Mouse (Mus musculus) megakaryocyte, adult 5-6 weeks (primary cell): ENCODE results near the gene Bdkrb2. TPM values are rescaled to one million over a fixed set of nuclear protein-coding genes. Genes with fewer than 3 reads are reported as not detected.

ENCODE experiments used
- ATAC-seq: 2 replicates; pipeline ENCODE4 v1.8.0; 2016; ENCODE audit warnings: mild to moderate bottlenecking, inconsistent platforms; ENCODE audit not compliant: poor library complexity, severe bottlenecking
- total RNA-seq, 2 experiments: library from RNA; stranded (forward) in 1 of 2; stranded (reverse) in 1 of 2; fragments of 153-499, 151-499 nt in 1 of 2; fragments of 221-1000, 200-1000 nt in 1 of 2; gene quantifications; 2 replicates each; pipeline versions ENCODE4 v1.2.3 to v1.2.4; 2015 to 2017

Gene Bdkrb2
- total RNA-seq, 2 experiments from 2014 or later, result not detected

DNA sequence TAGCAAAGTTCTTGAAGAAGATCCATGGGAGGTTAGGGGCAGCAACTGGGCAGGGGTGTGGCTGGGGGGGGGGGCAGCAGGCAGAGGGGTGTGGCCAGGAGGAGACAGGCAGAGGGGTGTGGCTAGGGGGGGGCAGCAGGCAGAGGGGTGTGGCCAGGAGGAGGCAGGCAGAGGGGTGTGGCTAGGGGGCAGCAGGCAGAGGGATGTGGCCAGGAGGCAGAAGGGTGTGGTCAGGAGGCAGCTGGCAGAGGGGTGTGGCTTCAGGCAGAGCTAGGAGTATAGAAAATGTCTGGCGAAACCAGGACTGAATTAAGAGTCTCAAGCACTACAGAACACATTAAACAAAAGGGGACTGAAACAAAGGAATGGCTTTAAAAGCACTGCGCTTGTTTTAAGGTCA, 20.5 kb downstream of the Bdkrb2 start:
- ATAC-seq, result peak; percentile 85

DNA sequence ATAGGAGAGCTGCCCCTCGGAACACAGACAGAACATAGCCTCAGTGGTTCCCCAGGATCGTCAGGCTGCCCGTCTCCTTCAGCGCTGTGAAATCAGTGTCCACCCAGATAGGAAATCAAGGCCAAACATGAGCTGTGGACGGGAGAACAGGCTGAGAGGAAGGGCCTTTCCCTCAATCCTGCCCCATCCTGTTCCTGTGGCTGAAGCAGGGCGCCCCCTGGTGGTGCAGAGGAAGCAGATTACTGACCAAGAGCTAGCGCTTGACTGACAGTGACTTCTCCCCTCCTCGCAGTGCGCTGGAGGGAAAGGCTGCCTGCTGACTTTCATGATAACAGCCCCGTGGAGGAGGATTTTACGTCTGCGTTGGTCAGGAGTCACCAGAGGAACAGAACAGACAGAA, 21.8 kb downstream of the Bdkrb2 start:
- ATAC-seq, result peak; percentile 80

DNA sequence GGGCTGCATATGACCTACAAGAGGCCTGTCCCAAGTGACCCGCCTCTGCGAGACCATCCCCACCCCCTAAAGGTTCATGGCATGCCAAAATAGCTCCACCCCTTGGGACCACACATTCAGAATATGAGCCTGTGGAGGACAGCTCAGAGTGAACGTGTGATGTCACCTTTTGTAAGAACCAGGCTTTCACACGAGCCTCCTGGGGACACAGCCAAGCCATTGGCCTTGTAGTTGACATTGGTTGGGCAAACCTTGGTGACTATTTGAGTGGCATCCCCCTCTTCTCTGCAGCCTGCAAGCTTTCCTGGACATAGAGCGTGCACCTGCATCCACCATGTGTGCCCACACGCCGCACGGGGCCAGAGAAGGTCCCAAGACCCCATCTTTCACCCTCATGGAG, 24.5 kb downstream of the Bdkrb2 start:
- ATAC-seq, result no peak

DNA sequence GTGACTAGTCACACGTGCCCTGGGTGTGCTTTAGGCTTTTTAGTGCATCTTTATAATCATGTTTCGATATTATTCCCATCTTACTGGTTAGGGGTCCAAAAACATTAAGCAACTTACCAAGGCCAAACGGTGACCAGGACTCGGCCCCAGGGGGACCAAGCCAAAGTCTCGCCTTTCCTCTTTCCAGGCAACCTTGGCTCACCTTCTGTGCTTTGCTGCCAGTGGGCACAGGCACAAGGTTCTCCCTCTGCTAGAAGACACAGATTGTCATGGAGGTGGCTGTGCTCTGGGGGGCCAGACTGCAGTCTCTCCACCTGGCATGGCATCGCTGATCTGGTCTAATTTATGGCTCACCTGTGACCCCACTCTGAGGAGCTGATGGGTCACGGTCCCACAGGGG, 27.8 kb downstream of the Bdkrb2 start:
- no peak for ATAC-seq

DNA sequence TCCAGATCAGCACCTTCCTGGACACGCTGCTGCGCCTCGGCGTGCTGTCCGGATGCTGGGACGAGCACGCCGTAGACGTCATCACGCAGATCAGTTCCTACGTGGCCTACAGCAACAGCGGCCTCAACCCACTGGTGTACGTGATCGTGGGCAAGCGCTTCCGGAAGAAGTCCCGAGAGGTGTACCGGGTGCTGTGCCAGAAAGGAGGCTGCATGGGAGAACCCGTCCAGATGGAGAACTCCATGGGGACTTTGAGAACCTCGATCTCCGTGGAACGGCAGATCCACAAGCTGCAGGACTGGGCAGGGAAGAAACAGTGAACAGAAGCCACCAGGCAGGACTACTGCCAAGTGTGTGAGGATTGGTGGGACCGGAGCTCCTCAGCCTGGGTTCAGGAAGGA, 29.3 kb downstream of the Bdkrb2 start:
- no peak for ATAC-seq

DNA sequence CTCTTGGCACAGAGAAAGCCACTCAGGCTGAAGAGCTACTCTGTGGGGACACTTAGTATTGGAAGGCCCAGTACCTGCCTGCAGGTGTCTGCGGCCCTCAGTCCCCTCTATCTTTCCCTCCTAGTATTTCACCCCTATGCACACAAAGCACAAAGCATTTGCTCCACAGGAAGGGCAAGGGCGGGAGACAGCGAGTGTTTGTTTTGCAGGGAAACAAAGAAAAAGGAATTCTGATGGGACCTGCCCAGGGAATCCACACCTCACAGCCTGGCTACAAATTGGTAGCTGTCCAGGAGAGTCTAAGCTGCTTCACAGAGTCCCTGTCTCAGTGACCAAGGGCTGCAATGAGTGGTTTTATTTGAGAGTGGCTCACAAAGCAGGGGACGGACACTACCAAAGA, 30.4 kb downstream of the Bdkrb2 start:
- ATAC-seq, result no peak

DNA sequence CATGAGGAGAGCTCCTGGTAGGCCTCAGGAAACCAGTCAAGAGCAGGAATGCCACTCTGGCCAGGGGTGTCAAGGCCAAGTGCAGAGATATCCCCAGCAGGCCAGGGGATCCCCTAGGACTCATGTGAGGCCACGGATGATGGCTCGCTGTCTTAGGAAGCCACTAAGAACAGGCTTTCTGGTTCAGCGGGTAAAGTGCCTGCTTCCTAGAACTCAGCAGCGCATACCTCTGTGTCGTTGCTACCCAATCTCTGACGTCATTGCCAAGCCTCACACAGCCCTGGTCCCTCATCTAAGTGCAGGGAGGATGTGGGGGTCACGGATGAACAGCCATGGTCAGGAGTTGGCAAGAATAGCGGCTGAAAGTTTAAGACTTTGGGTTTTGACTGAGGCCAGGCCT, 34.1 kb downstream of the Bdkrb2 start:
- ATAC-seq, result no peak

DNA sequence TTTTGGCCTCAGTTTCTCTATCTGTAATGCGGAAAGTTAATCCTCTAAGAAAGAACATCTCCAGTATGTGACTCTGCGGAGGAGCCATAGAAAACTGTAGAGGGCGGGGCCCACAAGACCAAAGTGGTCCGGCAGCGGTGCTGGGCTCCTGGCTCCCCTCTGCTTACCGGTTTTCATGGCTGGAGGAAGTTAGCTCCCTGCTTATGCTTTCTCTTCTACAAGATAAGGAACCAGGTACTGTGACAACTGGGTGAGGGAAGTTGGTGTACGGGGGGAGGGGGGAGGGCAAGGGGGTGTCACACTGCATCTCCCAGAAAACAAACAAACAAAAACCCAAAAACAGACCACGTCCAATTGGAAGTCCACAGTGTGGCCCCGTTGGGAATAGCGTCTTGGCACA, 35.5 kb downstream of the Bdkrb2 start:
- peak; percentile 69 for ATAC-seq

DNA sequence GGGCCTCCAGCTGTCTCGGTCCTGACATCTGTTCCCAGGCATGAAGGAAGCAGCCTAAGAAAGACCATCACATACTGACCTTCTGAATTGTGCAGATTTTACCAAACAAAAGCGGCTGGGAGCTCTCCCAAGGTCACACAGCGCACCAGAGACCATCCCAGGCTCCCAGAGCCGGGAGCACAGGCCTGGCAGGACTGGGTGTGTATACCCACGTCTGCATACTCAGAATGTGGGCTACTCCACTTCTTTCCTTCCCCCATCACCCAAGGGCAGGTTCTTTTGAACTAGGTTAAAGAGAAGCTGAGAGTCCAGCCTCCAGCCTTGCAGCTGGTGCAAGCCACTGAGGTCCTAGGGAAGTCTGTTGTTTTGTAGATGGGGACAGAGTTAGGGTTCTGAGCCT, 36.1 kb downstream of the Bdkrb2 start:
- ATAC-seq, result no peak

DNA sequence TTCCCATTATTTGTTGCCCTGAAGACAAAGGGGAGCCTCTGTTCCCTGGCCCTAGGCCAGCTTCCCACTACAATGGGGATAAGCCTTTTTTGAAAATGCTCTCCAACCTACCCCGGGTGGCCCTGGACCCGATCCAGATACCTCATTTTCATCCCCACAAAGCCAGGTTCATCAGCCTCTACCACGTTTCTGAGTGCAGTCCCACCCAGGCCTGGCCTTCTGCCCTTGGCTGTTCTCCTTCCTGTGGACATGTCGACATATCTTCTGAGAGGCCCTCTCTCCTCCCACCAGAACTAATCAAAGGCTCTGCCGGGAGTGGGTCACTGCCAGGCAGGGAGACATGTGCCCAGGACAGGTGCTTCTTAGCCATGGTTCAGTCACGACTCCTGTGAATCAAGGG, 38.6 kb downstream of the Bdkrb2 start:
- no peak for ATAC-seq

DNA sequence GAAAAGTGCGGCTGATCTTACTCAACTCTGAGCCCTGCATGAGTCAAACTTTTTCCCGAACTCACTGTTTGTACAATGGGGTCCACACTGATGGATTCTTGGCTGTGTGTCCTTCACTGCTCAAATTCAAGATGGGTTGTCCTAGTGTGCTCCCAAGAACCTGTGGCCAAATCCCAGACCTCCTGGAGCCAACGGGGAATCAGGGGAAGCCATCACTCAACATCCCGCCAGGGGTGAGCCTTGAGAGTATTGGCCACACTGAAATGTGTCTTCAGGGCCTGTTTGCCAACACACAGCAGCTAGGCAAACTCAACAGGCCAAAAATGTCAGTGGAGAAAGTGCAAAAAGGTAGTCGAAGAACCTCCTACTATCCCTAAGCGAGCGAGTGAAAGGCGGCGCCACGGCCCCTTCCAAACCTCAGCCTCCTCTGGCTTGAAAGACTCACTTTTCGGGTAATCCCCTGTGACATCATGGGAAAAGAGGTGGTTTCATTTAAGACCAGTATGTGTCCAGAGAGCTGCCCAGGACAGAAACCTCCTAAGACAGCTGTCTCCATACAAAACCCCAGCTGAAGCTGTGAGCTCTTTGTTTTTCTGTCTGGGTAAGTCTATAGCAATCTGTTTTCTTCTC, 39.7 kb downstream of the Bdkrb2 start, which contains the start of gene Bdkrb1:
Gene Bdkrb1, plus strand, starts transcription at position 505 of the 630 bp plus-strand sequence.
- no peak for ATAC-seq

DNA sequence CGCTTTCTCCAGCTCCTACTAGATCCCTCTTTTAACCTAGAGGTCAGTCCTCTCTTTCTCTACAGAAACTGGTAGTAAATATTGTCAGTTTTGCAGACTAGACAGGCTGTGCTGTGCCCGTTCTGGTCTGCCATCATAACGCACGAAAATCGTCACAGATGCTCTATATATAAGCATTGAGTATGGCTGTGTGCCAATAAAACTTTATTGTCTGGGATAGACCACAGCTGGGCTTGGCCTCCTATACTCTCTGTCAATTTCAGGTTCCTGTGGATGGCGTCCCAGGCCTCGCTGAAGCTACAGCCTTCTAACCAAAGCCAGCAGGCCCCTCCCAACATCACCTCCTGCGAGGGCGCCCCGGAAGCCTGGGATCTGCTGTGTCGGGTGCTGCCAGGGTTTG, 40.9 kb downstream of the Bdkrb2 start:
- ATAC-seq, result no peak

DNA sequence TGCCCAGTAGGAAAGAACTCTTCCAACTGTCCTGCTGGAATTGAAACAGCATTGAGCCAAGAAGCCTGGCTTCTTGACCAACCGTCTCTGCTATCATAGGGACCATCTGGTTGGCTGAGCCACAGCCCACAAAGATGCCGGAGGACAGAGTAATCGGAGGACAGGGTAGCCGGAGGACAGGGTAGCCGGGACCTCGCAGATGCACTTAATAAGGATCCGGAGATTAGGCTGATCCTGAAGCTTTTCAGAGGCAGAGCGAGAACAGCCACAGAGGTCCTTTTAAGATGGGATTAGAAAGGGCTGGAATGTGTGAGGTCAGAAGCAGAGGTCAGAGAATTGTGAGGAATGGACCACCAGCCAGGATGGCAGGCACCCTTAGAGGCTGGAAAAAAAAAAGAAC, 42.2 kb downstream of the Bdkrb2 start:
- no peak for ATAC-seq

DNA sequence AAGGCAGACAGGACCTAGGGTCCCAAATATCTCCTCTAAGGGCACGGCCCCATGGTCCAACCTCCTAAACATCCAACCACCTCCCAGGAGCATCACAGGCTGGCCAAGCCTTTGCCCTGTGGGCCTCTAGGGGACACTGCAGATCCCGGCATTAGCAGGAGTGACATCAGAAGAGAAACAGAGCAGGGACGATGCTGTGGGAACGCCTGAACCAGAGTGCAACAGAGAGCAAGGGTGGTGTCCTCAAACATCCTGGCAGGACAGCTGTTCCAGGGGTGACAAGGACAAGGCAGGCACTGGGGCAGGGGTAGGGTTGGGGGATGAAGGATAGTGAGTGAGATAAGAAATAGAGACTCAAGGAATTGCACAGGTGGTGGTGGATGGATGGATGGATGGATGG, 43.9 kb downstream of the Bdkrb2 start:
- no peak for ATAC-seq

DNA sequence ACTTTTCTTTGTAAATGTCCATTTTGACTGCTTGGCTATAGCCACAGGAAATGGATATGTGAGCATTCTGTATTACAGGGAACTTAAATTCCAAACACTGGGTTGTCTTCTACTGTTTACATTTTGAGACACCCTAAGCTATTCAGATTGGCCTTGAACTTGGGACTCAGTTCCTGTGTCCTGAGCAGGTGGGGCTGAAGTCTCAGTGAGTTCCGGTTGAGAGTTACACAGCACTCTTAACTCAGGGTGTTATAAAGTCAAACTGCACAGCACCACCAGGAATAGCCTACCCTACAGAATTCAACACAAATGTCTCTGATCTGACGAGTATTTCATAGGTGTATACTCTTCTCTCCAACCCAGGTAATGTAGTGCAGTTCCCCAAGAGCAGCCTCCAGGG, 48.0 kb downstream of the Bdkrb2 start:
- ATAC-seq, result no peak

DNA sequence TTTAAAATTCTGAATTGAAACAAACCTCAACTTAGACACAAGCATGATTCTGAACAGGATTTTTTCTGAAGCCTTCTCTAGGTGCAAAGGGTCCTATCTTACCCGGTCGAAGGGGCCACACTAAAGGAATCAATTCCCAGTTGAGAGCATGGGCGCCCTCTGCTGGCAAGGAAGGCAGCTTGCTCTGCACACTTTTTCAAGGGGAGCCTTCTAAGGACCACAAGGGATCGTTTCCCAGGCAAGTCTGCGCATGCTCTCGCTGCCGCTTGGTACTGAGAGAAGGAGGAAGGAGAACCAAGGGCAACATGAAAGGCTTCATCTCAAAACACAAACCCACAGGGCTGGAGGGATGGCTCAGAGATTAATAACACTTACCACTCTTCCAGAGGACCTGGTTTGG, 48.7 kb downstream of the Bdkrb2 start:
- ATAC-seq, result peak; percentile 49

DNA sequence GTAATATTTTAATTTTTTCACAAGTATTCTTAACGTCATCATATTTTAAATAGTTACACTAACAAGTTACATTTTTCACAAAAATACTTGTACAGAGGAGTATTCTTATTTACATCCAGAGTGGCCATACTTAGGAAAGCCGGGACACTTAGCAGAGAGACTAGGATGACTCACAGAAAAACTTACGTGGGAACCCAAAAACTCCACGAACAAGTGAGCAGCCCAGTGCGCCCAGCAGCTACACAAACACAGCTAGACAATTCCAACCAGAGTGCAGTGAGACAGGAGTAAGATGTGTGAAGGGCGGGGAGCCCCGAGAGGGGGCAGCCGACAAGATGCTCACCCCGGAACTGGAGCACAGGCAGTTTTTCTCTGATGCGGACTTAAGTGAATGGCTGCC, 50.5 kb downstream of the Bdkrb2 start:
- ATAC-seq, result no peak

DNA sequence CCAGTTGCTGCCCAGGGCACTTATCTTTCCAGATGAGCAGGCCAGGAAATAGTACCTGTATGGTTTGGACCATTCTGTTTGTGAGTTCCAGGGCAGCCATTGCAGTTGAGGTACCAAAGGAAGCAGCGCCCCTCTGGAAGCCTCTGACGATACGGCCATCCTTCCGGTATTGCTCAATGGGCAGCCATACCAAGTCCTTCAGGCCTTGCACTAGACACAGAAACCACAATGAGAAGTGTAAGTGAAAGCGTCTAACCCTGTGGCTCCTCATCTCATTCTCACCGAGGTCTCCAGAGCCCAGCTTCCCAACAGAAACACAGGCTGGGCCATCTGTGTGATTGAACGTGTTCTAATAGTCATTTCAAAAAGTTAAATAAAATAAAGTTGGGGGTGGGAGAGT, 59.0 kb downstream of the Bdkrb2 start:
- ATAC-seq, result peak; percentile 98

DNA sequence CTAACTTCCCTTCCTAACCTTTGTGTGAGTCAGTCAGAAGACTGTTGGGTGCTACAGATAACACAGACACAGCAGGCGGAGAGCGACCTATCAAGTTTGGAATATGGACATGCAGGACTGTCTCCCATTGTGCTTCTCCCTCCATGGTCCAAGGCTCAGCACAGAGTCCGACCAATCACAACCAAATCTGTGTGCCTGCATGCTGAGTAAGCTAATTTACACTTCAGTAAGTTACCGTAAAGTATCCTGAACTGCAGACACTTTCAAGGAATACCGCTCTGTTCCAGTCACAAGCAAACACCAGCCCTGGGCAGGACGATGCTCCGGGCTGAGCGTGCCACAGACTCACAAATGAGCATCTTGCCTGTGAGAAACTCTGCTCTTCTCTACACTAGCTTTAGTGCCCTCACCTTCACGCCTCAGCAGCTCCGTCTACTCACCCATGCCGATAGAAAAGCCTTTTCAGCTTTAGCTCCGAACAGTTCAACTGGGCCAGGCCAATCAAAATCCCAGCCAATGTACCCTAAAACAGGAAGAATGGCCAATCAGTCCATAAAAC, 60.0 kb downstream of the Bdkrb2 start:
- no peak for ATAC-seq

DNA sequence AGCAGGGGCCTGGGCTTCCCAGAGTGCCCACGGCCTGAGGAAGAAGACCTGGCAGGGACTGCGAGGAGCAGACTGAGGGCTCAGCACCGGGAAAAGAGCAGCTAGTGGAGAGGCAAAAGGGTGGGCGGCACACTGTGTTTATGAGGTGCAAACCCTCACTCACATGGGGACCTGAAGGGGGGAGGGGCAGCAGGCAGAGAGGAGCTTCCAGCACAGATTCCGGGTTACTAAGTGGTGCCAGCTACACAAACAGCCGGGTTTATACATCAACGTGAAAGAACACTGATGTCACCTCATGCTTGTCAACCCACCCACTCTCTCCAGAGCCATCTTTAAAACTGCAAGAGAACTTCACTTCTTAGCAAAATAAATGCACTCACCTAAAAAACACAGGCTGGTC, 62.8 kb downstream of the Bdkrb2 start:
- ATAC-seq, result no peak

DNA sequence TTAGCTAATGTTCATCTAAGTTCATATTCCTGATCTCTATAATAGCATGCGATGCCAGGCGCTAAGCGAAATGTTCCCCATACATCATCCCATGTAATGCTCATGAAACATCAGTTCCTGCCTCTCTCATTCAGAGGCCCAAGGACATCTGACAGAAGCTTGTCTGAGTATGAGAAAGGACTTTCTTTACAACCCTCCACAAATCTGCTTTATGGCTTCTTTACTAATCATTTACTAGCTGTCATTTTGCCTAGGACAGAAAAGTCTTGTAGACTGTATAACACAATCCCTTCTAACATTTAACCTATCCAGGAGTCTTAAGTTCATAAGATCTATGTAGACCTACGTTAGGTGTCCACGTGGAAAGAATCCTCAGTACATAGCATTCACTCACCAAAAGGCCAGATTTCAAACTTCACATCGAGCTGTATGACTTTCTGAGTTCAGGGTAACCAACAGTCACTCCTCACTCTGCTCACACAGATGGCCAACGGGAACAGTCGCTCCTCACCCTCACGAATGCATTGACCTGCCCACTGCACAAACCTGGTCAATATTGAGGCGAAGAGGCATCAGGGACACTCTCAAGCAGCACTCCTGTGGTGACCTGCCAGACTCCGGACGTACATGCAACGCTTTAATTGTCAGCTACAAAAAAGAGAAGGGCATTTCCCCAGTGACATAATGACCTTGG, 71.5 kb downstream of the Bdkrb2 start:
- no peak for ATAC-seq

DNA sequence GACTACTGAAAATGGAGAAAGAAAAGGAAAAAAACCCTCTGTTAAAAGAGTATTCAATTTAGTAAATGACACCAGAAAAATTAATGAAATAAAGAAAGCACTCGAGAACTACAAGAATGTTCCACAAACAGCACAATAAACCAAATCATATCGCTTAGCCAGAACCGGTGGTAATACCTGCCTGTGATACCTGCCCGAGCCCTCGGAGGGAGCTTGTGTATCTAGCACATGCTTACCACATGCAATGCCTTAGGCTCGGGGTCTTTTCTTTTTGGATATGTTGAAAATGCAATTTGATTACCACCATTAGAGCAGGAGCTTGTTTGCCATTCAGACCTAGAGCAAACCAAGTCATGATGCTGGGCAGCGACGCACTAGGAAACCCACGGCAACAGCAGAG, 73.5 kb downstream of the Bdkrb2 start:
- no peak for ATAC-seq

DNA sequence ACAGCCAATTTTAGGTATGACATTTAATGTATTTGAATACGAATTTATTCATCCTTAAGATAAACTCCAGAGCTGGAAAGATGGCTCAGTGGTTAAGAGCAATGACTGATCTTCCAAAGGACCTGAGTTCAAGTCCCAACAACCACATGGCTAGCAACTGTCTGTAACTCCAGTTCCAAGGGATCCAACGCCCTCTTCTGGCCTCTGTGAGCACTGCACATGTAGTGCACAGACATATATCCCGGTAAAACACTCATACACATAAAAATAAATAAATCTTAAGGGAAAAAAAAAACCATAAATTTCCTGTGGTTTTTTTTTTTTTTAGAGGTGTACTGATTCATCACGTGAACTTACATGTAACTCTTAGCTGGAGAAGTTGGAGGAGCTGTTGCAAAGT, 74.5 kb downstream of the Bdkrb2 start:
- no peak for ATAC-seq
